Mouse (Mus musculus) layer of hippocampus, adult 11-12 months (tissue): ENCODE measurements around the gene Mylk3.

ENCODE experiments used
- DNase-seq: peaks from one replicate; pipeline ENCODE4 v3.0.0; 2022; ENCODE audit warnings: low spot score

Mylk3 gene

DNA sequence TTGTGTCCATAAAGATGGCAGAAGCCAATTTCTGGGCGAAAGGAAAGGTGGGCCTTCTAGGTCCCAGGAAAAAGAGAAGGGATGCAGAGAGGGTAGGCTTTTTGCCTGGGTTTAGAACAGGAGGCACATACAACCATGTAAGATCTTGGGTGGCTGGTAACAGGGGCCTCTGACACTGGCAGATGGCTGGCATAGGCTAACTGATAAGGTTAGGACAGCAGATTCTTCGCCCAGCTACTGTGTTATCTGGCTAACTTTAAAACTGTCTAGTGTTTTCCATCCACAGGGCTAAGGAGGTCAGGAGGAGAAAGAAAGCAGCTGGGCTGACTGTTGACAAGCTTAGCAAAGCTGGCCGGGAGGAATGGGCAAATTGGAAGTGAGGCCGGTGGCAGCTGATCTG lies 67.6 kb downstream of the Mylk3 start:
- no peak for DNase-seq

GRCm38 (mm10) chr8:85313036-85313435 lies 73.1 kb downstream of the Mylk3 start:
- no peak for DNase-seq

- DNase-seq = peak; percentile 10
Measured at GRCm38 (mm10) chr8:85311743-85312142, 74.4 kb downstream of the Mylk3 start.

DNA sequence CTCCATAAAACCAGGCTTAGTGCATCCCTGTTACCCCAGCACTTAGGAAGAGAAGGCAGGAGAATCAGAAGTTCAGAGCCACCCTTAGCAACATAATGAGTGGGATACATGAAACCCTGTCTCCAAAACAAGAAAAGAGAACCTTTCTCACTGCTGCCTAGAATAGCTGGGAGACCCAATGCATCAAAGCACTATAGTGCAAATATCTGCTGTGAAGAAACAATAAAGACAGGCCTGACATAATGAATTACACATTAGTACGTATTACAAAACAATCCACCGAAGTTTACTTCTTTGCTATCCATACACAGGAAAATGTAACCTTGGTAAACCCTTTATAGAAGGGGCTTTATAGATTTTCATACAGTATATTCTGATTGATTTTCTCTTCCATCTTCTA lies 77.6 kb downstream of the Mylk3 start:
- no peak for DNase-seq

DNA sequence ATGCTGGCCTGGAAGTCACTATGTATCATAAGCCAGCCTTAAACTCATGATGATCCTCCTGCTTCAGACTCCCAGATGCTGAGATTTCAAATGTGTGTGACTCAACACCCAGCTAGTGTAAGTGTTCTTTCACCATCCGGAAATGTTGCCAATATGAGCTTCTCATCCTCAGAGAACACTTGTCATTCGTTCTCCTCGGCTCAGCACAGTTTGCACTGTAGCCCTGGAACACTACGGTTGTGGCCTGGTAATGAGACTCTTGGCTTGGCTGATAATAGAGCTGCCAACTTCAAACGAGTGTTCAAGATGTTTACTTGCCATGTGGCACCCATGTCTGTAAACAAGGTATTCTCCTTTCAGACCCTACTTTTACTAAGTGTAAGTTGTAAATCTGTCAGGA lies 82.6 kb downstream of the Mylk3 start:
- no peak for DNase-seq

GRCm38 (mm10) chr8:85302931-85303330 lies 83.2 kb downstream of the Mylk3 start:
- DNase-seq = no peak

DNA sequence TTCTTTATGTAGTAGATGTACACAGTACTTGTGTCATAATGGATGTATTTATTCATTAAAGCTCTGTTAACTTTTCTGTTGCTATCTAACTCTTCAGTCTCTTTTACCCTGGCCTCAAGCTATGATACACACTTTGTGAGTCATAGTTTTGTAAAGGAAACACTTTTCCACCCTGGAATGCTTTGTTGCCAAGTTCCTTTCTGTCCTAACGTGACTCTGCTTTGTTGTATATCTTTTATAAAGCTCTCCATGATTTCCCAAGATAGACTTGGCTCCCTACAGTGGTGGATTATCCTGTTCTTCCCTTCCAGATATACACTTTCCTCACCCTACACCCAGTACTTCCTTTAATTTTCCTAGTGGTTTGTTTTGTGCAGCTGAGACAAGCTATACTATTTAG lies 84.2 kb downstream of the Mylk3 start:
- no peak for DNase-seq

DNA sequence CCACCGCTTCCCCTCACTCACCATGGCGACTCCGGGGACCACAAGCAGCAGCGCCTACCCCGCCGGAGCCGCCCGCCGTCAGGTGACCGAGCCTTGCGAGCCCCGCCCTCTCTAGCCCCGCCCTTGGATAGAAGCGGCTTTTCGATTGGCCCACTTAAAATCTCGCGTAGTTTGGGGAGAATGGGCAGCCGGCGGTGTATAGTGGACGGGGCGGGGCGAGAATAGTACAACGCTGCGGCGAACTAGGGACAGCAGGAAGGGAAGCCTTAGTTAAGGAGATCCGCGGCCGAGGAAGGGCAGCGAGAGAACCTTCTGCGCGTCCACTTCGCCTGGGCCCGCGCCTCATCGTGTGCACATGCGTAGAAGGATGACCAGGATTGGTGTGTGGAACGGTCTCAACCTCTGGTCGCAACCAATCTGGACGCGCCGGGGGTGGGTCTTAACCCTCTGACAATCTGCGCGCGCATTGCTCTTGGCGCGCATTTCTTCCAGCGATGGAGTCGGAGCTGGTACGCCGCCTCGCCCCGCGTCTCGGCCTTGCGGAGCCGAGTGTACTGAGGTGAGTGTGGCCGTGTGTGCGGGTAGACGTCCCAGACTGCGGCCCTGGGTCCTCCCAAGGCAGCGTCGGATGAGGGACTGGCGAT lies 86.6 kb downstream of the Mylk3 start, which contains the start of the genes Orc6 and Vps35:
Gene Orc6, plus strand, starts transcription at position 199 of the 644 bp plus-strand sequence.
Gene Vps35, minus strand, starts transcription at position 369 of the 644 bp plus-strand sequence.
- peak; percentile 97 for DNase-seq

DNA sequence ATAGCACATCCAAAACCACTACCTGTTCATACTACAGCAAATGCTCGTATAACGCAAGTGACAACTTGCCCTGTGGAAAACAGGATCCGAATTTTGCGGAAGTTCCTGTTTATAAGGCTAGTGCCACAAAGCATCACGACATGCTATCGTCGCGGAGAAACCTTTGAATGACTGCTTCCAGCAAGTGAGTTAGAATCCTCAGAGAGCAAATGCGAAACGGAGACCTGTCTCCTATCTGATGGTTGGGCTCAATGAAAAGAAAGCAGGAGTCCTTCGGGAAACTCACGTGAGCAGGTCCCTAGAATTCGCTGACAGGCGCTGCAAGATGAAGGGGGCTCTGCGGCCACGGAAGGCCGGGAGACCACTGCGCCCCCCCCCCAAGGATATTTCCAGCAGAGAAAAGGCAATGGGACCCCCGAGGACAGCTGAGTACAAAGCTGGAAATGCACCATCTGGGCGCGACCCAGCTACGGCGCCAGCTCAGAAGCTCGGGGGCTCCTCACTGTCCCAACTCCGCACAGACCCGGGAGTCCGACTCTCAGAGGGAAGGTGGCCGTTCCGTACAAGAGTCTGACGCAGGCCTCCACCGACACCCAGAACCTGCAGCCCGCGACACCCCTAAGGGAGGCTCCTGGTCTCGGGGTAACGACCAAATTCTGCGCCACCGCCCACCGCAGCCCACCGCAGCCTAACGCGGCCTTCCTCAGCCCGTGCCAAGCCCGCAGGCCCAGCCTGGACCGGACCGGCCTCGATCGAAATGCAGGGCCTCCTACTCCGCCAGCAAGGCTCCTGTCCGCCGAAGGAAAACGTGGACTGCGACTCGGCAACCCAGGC lies 87.3 kb downstream of the Mylk3 start:
- peak; percentile 20 for DNase-seq

DNA sequence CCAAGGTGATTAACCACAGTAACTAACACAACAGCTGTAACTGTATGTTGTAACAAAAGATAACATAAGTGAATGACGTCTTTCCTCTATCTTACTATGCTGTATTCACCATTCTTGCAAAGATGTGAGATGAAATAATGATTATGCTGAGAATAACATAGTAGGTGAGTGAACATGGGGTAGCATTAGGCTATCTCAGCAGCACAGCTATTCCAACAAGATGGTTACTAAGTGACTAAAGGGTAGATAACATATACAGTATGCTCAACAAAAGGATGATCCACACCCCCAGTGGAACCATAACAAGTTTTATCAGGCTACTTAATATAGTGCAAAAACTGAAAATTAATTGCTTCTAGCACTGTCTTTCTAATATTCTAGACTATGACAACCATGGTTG lies 99.3 kb downstream of the Mylk3 start:
- DNase-seq = no peak
